ENCODE assay signal across 15 mouse cellular contexts in the genomic region with DNA sequence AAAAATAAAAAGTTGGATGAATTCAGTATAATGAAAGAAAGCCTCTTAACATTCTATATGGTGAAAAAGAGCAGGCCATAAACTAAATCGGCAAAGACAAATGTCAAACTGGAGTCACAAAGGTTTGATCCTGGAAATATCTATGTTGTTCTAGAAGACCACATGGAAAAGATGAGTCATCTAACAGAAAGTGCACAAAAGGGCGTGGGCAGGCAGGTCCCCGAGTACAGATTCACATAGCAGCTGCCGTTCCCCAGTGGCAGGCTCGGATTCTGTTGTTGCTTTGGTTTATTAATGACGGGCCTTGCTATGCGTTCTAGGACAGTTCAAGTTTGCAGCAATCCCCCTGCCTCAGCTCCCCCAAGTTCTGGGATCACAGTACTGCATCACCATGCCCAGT. TPM values are rescaled to one million over a fixed set of nuclear protein-coding genes. Genes with fewer than 3 reads are reported as not detected.
"Had no signal": no experiment of that assay in that cellular context is flagged by ENCODE, and none has a peak within 500 bp of the region (broad histone marks: within the 10 kb centered on the region; RNA-seq: fewer than 3 reads in every experiment).

No protein-coding gene starts in this region.

- DNase-seq: kidney, adult 18-20 months; kidney, adult 9 months; kidney, postnatal 14 days; kidney, postnatal 4 days; left cerebral cortex, postnatal 4 days; lung, adult 18-20 months; lung, postnatal 10 days; lung, postnatal 4 days; midbrain, embryonic 14.5 days; right cerebral cortex, adult 18-20 months; right cerebral cortex, postnatal 14 days; spleen, adult 18-20 months; thymus, postnatal 25 days had no signal

RNA-seq across cellular contexts. Expression of gene Atp2b2, which starts 12.9 kb away (rescaled TPM):
- total RNA-seq: megakaryocyte progenitor cell, adult 5-6 weeks; megakaryocyte-erythroid progenitor cell, adult 5-6 weeks had no signal
